Mouse (Mus musculus) neutrophil, adult 5-6 weeks (primary cell): Measurements from ENCODE around the gene Tgif2. TPM values are rescaled to one million over a fixed set of nuclear protein-coding genes. Genes with fewer than 3 reads are reported as not detected.
A peak's percentile ranks its signal among the peaks of the same experiment; 100 is the strongest.
"Not testable (repeated sequence)": the region's sequence is repeated elsewhere in the genome, so short reads cannot be mapped to it uniquely, and the experiment has no call there.

Experiments
- ATAC-seq: fragments of 151-379, 151-347 bp; 2 replicates; pipeline ENCODE4 v1.8.0; 2017; ENCODE audit warnings: mild to moderate bottlenecking, moderate TSS enrichment; ENCODE audit not compliant: insufficient number of reproducible peaks, poor library complexity, low FRiP score, severe bottlenecking; ENCODE audit errors: extremely low read depth
- total RNA-seq: library from RNA; stranded (forward); fragments of 200-1000 nt; gene quantifications from 2 replicates; pipeline ENCODE4 v1.2.3, GENCODE M21; 2017

Tgif2 gene
- total RNA-seq, 1 experiment from 2014 or later, result 15.8 TPM

GRCm38 (mm10) chr2:156868994-156869393, 29.2 kb downstream of the Tgif2 start:
- no peak for ATAC-seq

DNA sequence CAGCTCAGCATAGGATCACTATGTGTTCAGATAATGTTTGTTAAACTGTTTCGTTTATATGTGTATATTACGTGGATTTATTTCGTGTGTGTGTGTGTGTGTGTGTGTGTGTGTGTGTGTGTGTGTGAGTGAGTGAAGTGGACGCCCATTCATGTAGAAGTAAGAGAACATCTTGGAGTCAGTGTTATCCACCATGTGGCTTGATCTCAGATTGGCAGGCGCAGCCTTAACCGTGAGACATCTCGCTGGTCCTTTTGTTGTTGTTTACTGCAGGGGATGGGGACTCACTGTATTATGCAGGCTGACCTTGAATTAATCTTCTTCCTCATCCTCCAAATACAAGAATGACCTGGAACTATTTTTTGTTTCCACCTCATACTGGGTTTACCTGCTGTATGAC, 29.7 kb downstream of the Tgif2 start:
- no peak for ATAC-seq

- ATAC-seq, result no peak
These were observed 30.7 kb downstream of the Tgif2 start for GRCm38 (mm10) chr2:156870519-156870918.

DNA sequence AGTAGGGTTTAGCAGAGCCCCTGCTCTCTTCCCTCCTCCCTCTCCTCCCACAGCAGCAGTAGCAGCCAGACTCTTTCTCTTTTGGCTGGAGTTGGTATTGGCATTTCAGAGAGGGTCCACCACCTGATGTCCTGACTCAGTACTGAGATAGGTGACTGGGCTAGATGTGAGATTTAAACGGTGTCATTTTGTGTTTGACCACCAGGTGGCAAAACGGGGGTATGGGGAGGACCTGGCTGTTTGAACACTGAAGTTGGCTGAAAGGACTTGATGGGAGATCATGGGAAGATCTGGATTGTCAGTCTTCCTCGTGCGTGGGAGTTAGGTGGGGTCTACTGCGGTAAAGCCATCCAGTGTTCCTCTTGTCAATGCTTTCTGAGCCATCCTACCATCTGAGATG, 33.8 kb downstream of the Tgif2 start:
- peak; percentile 60 for ATAC-seq

GRCm38 (mm10) chr2:156874047-156874759, 34.4 kb downstream of the Tgif2 start:
- no peak for ATAC-seq

DNA sequence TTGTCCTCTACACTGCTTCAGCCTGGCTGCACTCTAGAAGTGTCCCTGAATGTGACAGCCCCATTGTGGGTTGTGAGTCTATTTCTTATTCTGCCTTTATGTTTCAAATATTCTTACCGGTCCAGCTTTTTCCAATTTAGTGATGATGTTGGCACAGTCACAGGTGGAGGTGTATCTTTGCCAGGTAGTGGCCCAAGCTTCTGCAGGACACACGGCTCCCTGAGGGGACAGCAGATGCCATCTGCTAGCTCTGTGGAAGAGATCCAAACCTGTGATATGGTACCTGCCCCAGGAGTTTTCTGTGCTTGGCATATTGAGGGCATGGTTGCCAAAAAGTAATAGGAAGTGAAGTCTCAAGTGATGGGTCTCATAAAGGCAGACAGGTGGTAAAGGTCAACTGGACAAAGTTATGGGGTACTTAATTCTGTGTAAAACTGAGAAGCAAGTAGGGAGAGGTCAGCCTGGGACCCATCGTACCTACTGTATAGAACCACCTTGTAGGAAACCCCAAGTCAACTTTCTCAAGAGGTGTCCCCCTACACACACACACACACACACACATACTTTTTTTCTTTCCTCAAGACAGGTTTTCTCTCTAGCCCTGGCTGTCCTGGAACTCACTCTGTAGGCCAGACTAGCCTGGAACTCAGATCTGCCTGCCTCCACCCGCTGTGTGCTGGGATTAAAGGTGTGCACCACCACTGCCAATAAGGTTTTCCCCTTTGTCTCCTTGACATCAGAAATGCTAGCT, 35.1 kb downstream of the Tgif2 start:
- no peak for ATAC-seq

DNA sequence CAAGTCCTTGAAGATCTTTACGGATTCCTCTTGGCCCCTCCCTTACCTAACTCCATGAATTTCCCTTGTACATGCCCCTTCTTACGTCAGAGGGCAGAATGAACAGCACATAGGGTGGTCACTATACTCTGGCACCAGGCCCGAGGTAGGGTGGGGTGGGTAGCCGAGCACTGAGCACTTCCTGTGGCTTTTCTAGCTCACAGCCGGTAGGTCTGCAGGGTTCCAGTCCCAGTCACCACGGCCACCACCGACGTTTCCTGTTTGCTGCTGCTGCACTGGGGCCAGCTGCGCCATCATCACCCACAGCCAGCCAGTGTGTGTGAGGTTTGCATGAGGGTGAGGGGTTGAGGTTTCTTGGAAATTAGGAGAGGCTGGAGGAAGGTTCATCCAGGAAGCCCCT, 37.9 kb downstream of the Tgif2 start:
- peak; percentile 43; the same call in 1 of the 2 replicates for ATAC-seq

DNA sequence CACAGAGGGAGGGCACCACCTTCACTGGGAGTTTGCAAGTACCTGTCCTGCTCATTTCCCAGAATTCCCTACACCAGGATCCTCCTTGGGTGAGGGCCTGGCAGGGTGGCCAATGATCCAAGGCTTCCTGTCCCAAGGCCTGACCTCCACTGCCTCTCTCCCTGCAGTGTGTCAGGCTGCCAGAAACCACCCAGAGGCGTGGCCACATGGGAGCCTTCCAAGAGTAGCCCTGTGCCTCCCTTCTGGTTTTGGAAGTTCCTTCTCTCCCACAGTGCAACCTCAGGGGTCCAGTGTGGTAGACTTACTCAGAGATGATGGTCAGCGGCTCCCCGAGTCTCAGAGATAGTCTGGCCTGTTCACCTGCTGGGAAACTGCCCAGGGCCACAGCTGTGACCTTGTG, 39.7 kb downstream of the Tgif2 start:
- ATAC-seq, result no peak

DNA sequence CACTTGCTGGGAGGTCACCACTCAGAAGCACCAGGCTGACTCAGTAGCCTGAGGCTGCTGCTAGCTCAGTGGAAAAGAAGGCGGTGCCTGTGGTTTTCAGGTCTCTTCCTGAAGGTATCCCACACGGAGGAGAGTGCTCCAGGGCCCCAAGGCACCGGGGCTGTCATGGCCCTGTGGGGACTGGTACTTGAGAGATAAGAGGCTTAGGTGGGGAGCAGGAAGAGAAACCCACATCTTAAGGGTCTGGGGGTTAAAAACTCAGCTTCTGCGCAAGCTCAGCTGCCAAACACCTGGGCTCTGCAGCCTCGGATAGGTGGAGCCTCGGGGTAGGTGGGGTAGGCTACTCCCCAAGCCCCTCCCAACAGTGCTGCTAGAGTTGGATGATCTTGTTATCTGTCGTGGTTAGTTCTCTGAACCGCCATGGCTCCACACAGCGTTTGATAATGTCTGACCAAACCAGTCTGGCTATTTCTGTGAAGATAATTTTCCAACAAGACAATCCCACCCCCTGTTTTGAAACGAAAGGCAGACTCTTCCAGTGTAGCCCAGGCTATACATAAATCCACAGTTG, 42.7 kb downstream of the Tgif2 start:
- no peak for ATAC-seq

DNA sequence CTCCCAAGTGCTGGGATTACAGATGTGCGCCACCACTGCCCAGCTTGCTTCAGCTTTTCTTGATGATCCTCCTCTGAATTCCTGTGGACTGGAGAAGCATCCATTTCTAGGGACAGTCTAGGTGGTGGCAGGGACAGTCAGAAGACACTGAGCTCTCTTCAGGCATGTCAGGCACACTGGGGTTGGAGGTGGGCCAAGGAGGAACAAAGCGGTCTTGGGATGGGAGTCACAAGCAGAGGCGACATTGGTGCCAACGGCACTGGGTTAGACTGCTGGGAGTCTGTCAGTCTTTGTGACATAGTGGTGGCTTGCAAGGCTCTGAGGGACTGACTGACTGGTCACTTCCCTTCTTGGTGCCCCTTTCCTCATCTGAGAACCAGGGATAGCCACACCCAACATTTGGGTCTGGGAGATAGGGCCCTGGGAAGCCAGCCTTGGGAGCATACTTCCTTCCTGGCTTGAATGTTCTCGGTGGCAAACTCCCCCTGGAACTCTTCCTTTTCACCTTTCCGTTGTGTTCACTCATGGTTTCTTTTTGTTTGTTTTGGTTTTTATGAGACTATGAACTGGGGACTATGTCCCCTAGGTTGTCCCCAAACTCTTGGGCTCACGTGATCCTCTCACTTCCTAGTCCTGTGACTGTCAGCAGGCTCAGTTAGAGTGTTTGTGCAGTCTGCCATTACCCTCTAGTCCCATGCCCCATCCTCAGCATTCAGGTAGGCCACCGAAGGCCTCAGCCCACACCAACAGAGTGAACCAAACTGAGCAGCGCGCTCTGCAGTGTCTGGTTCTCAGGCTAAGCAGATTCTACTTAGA, 44.8 kb downstream of the Tgif2 start:
- no peak for ATAC-seq

- ATAC-seq, result not testable (repeated sequence)
These were observed 45.9 kb downstream of the Tgif2 start for GRCm38 (mm10) chr2:156885666-156886065.

- no peak for ATAC-seq
These were observed 46.4 kb downstream of the Tgif2 start for GRCm38 (mm10) chr2:156886084-156886631.

DNA sequence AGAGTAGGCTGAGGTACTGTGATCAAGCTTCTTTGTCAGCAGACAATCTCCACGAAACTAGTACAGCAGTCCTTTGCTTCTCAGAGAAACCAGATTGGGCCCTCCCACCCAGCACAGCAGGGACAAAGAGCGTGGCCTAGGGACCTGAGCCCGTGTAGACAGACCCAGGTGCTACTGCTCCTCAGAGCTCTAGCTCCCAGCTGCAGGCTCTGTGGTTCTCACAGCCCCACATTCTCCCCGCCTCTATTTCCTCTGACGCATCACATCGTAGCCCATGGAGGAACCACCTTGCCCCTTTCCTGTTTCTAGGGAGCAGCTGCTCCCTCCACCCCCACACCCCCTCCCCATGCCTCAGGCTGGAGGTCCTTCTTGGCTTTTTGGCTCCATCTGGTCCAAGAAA, 47.2 kb downstream of the Tgif2 start, which contains the start of gene Sla2:
Sla2 (minus strand) TSS at position 176 of the 400 bp plus-strand sequence.
- peak; percentile 35; the same call in 1 of the 2 replicates for ATAC-seq

- ATAC-seq, result no peak
These were observed 48.7 kb downstream of the Tgif2 start for GRCm38 (mm10) chr2:156888490-156888889.

DNA sequence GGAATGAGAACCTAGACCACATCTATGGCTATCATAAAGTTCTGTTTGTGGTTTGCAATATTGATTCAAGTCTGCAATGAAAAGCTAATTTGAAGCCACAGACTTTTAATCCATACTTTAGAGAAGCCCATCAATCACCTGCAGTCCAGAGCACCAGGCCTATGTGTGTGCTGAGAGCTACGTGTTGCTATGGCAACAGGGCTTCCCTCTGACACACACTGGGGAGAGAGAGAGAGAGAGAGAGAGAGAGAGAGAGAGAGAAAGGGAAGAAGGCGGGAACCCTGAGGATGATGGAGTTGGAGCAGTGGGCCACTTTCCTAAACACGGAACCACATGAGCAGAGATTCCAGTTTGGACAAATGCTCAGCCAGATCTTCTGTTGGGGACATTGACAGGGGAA, 52.4 kb downstream of the Tgif2 start:
- no peak for ATAC-seq

- ATAC-seq, result no peak
These were observed 53.0 kb downstream of the Tgif2 start for GRCm38 (mm10) chr2:156892821-156893220.

- ATAC-seq, result no peak
These were observed 54.9 kb downstream of the Tgif2 start for GRCm38 (mm10) chr2:156894496-156895265.

DNA sequence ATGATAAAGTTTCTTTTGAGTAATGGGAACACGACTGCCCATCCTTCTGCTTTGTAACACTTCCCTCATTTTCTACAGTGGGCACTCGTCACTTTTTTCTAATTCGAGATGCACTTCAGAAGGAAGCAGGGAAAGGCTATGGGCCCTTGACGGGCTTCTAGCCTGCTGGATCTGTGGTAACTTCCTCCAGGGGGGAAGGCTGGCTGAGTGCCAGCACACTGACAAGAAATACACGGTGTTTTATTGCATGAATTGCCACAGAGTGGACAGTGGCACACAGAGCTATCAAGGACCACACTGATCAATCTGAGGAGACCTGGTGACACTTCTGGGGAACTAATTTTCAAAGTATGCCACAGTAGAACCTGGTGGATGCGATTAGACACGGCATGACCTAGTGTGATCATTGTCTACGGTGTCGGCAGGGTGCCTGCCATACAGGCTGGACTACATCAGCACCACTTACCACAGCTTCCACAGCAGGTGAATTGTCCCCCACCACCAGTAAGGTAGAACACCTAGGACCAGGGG, 56.6 kb downstream of the Tgif2 start:
- ATAC-seq, result no peak
